Mouse (Mus musculus) hindbrain, embryonic 13.5 days (tissue): ENCODE data around the gene Ckap4. TPM values are rescaled to one million over a fixed set of nuclear protein-coding genes. Genes with fewer than 3 reads are reported as not detected.
"Not testable (repeated sequence)": the region's sequence is repeated elsewhere in the genome, so short reads cannot be mapped to it uniquely, and the experiment has no call there.

Experiments
- ATAC-seq: fragments of 200-750 bp; cut with Nextera tagmentation; 2 replicates; pipeline ENCODE4 v1.8.0; 2017; ENCODE audit warnings: moderate TSS enrichment; ENCODE audit not compliant: low FRiP score
- H3K27ac ChIP-seq: fragments of 300-500 bp; sonication (generic); 2 replicates; pipeline ENCODE4 v1.5.1; 2015; ENCODE audit warnings: inconsistent platforms, mild to moderate bottlenecking, moderate library complexity
- H3K27me3 ChIP-seq: fragments of 300-500 bp; sonication (generic); 2 replicates; pipeline ENCODE4 v1.6.1; 2015; ENCODE audit warnings: mild to moderate bottlenecking, inconsistent platforms
- H3K36me3 ChIP-seq: fragments of 300-500 bp; sonication (generic); 2 replicates; pipeline ENCODE4 v1.6.1; 2015; ENCODE audit warnings: mild to moderate bottlenecking, inconsistent platforms
- H3K4me1 ChIP-seq: fragments of 300-500 bp; sonication (generic); replicated peaks from 2 replicates; pipeline ENCODE4 v1.6.1; 2015; ENCODE audit warnings: inconsistent platforms
- H3K4me2 ChIP-seq: fragments of 300-500 bp; sonication (generic); 2 replicates; pipeline ENCODE4 v1.6.1; 2015; ENCODE audit warnings: inconsistent platforms, mild to moderate bottlenecking, moderate library complexity
- H3K4me3 ChIP-seq: fragments of 300-500 bp; sonication (generic); 2 replicates; pipeline ENCODE4 v1.5.1; 2015; ENCODE audit warnings: mild to moderate bottlenecking, inconsistent platforms
- H3K9ac ChIP-seq: fragments of 300-500 bp; sonication (generic); 2 replicates; pipeline ENCODE4 v1.6.1; 2015; ENCODE audit warnings: mild to moderate bottlenecking, inconsistent platforms
- H3K9me3 ChIP-seq: fragments of 300-500 bp; sonication (generic); 2 replicates; pipeline ENCODE4 v1.6.1; 2016; ENCODE audit warnings: inconsistent platforms
- WGBS: fragments of 180-500 bp; shearing (Covaris S2); methylation state at CpG from one replicate; pipeline ENCODE4 v1.1.7; 2015; 5-methylcytosine and 5-hydroxymethylcytosine counted together
- polyA plus RNA-seq: library from polyadenylated mRNA; unstranded; fragments of >200 nt; fragmentation: Nextera tagmentation; extraction: Ambion mirVana; gene quantifications from 2 replicates; pipeline ENCODE4 v1.2.1, GENCODE M21; 2015

The Ckap4 gene
- polyA plus RNA-seq, 1 experiment from 2014 or later = 56.4 TPM

DNA sequence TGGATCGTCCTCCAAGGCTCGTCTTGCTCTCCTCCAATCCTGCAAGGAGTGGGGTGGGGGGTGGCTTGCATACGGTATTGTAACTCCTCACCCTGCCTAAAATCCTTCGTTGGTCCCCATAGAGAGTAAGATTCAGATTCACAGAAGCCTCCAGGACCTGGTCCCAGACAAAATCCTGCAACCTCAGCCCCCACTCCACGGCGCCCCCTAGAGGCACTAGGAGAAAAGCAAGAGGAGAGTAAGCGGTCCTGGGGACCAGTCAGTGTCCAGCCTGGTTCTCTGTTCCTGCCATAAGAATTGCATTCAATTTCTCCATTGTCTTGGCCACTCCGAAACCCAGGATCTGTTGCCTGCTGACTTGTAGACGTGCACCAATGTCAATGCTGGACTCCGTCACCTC, 10.2 kb downstream of the Ckap4 start:
- Histone ChIP-seq H3K27ac (no peak overlapping the region), H3K36me3 (peaks cover 41% of the 10 kb centered on the region), H3K27me3 (no peaks in the 10 kb centered on the region), H3K9ac (no peak overlapping the region), H3K4me3 (no peak overlapping the region), H3K9me3 (no peaks in the 10 kb centered on the region), H3K4me2 (no peak overlapping the region), H3K4me1 (peaks cover 7% of the 10 kb centered on the region)
- ATAC-seq = no peak
- WGBS = 53% methylated on average over 10 of the region's 10 CpGs

DNA sequence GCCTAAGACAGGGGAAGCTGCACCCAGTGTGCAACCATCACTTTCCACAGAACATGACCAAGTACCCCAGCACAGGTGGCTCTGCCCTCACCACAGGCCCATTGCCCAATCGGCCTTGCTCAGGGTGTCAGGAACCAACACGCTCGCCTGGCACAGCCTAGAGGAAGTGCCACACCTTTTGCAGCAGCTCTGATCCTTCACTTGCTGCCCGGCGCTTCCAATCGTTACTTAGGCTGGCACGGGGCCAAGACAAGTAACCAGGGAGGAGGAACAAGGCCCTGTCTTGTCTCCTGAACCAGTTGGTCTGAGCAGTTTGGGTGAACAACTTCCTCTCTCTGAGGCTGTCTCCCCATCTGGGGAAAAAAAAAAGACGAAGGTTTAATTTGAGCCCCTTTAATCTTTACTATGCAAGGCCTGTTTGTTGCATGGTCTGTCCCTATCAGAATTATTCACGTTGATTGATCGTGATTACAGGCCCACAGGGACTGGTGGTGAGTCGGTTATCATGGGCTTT, 17.4 kb downstream of the Ckap4 start:
- WGBS = 63% methylated on average over 11 of the region's 11 CpGs
- no peak overlapping the region for H3K4me3 ChIP-seq
- peak; percentile 41; the same call in 1 of the 2 replicates for ATAC-seq
- H3K9me3 ChIP-seq = no peaks in the 10 kb centered on the region
- H3K4me1 ChIP-seq = no peaks in the 10 kb centered on the region; the same call in 1 of the 2 replicates
- H3K27me3 ChIP-seq = no peaks in the 10 kb centered on the region
- no peak overlapping the region for H3K27ac ChIP-seq
- no peaks in the 10 kb centered on the region for H3K36me3 ChIP-seq
- no peak overlapping the region for H3K4me2 ChIP-seq
- H3K9ac ChIP-seq = no peak overlapping the region

- not testable (repeated sequence) for H3K9me3 ChIP-seq, H3K27ac ChIP-seq, H3K9ac ChIP-seq, H3K4me3 ChIP-seq, H3K36me3 ChIP-seq, H3K27me3 ChIP-seq, H3K4me2 ChIP-seq, H3K4me1 ChIP-seq
- 69% methylated on average over 1 of the region's 1 CpGs for WGBS
- peak; percentile 44 for ATAC-seq
Measured at GRCm38 (mm10) chr10:84515980-84516379, 17.9 kb downstream of the Ckap4 start.

DNA sequence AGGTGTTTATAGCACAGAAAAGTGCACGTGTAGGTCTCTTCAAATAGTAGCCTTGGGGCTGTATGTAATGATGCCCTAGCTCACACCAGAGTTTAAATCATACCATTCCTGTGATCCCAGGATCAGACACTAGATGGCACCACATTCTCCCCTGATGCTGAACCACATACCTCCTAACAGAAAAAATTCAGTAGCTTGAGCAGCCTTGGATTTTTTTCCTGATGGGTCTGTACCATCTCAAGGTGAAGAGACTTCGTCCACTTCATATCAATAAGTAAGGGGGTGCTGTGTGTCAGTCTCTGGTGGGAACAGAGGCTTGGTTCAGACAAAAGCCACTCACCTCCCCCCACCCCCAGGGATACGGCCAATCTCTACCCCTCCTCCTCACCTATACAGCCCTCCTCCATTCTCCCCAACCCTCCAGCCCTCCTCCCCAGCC, 18.3 kb downstream of the Ckap4 start:
- 27% methylated on average over 3 of the region's 3 CpGs for WGBS
- peak; percentile 73 for ATAC-seq
- no peaks in the 10 kb centered on the region; the same call in 1 of the 2 replicates for H3K4me1 ChIP-seq
- no peaks in the 10 kb centered on the region for H3K27me3 ChIP-seq
- H3K9ac ChIP-seq = no peak overlapping the region
- no peak overlapping the region for H3K4me2 ChIP-seq
- H3K9me3 ChIP-seq = no peaks in the 10 kb centered on the region
- H3K4me3 ChIP-seq = no peak overlapping the region
- no peaks in the 10 kb centered on the region for H3K36me3 ChIP-seq
- H3K27ac ChIP-seq = no peak overlapping the region

GRCm38 (mm10) chr10:84514038-84514578, 19.8 kb downstream of the Ckap4 start:
- Histone ChIP-seq H3K27ac (no peak overlapping the region), H3K36me3 (no peaks in the 10 kb centered on the region), H3K4me1 (no peaks in the 10 kb centered on the region; the same call in 1 of the 2 replicates), H3K4me2 (no peak overlapping the region), H3K4me3 (no peak overlapping the region), H3K27me3 (no peaks in the 10 kb centered on the region), H3K9ac (no peak overlapping the region), H3K9me3 (no peaks in the 10 kb centered on the region)
- 39% methylated on average over 5 of the region's 5 CpGs for WGBS
- ATAC-seq = no peak

- Histone ChIP-seq H3K27me3 (no peaks in the 10 kb centered on the region), H3K9ac (no peak overlapping the region), H3K4me2 (no peak overlapping the region), H3K4me1 (no peaks in the 10 kb centered on the region; the same call in 1 of the 2 replicates), H3K27ac (no peak overlapping the region), H3K4me3 (no peak overlapping the region), H3K9me3 (no peaks in the 10 kb centered on the region), H3K36me3 (no peaks in the 10 kb centered on the region)
- ATAC-seq = no peak
Measured at GRCm38 (mm10) chr10:84512766-84513165, 21.1 kb downstream of the Ckap4 start.

- WGBS = 97% methylated on average over 1 of the region's 1 CpGs
- H3K4me3 ChIP-seq = no peak overlapping the region
- no peaks in the 10 kb centered on the region for H3K36me3 ChIP-seq
Measured at GRCm38 (mm10) chr10:84508603-84509002, 25.3 kb downstream of the Ckap4 start.

DNA sequence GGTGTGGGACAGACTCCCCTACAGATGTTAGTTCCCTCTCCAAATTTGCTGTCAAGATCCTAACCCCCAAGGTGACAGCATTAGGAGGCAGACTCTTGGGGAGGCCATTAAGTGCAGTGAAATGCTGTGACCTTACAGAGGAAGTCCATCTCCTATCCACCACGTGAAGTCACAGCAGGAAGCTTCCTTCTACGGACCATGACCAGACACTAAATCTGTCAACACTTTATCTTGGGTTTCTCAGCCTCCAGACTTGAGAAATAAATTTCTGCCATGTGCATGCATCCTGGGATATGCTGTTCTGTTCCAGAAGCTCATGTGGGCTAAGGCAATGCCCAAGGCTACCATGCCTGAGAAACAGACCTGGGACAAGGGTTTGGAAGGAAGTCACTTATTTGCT, 35.0 kb downstream of the Ckap4 start:
- WGBS = 57% methylated on average over 2 of the region's 2 CpGs

More at GRCm38 (mm10) chr10:84508603-84509002, 25.3 kb downstream of the Ckap4 start:
- Histone ChIP-seq H3K4me2 (no peak overlapping the region), H3K27ac (no peak overlapping the region), H3K9ac (no peak overlapping the region), H3K9me3 (no peaks in the 10 kb centered on the region), H3K27me3 (no peaks in the 10 kb centered on the region), H3K4me1 (no peaks in the 10 kb centered on the region)
- no peak for ATAC-seq

DNA sequence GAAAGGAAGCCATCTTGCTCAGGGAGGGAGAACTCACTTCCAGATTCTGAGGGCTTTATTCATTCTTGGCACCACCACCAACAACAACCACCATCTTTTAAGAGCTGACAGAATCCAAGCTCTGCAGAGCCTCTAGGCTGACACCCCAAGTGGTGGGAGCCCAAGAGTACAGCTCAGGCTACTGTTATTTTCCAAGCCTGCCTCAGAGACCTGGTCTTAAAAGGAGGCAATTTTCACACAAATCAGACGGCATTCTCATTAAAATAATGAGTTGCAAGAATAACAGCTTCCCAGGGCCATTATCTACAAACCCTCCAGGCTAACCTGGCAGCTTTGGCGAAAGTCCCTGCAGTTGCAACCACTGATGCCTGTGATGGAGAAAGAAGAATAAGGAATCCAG, 37.1 kb downstream of the Ckap4 start:
- no peaks in the 10 kb centered on the region for H3K27me3 ChIP-seq
- no peaks in the 10 kb centered on the region for H3K36me3 ChIP-seq
- no peaks in the 10 kb centered on the region for H3K9me3 ChIP-seq
- H3K27ac ChIP-seq = no peak overlapping the region
- H3K9ac ChIP-seq = no peak overlapping the region
- 0 out of 2 replicates have a peak, but pooled peaks cover 3% of the 10 kb centered on the region for H3K4me1 ChIP-seq
- H3K4me3 ChIP-seq = no peak overlapping the region
- no peak for ATAC-seq
- WGBS = 58% methylated on average over 2 of the region's 2 CpGs
- no peak overlapping the region for H3K4me2 ChIP-seq

More for the DNA sequence above, 35.0 kb downstream of the Ckap4 start:
- H3K9me3 ChIP-seq = no peaks in the 10 kb centered on the region
- ATAC-seq = no peak
- H3K27me3 ChIP-seq = no peaks in the 10 kb centered on the region
- H3K4me3 ChIP-seq = no peak overlapping the region
- H3K27ac ChIP-seq = no peak overlapping the region
- no peaks in the 10 kb centered on the region for H3K36me3 ChIP-seq
- H3K4me2 ChIP-seq = no peak overlapping the region
- H3K4me1 ChIP-seq = 0 out of 2 replicates have a peak, but pooled peaks cover 3% of the 10 kb centered on the region
- no peak overlapping the region for H3K9ac ChIP-seq

GRCm38 (mm10) chr10:84494432-84494831, 39.4 kb downstream of the Ckap4 start:
- no peak overlapping the region for H3K4me2 ChIP-seq
- no peak for ATAC-seq
- no peaks in the 10 kb centered on the region for H3K36me3 ChIP-seq
- H3K27me3 ChIP-seq = no peaks in the 10 kb centered on the region
- WGBS = 94% methylated on average over 7 of the region's 7 CpGs
- 0 out of 2 replicates have a peak, but pooled peaks cover 3% of the 10 kb centered on the region for H3K4me1 ChIP-seq
- H3K4me3 ChIP-seq = no peak overlapping the region
- no peak overlapping the region for H3K9ac ChIP-seq
- H3K9me3 ChIP-seq = no peaks in the 10 kb centered on the region
- no peak overlapping the region for H3K27ac ChIP-seq

GRCm38 (mm10) chr10:84490115-84490514, 43.7 kb downstream of the Ckap4 start:
- Histone ChIP-seq H3K27ac (no peak overlapping the region), H3K9me3 (no peaks in the 10 kb centered on the region; the same call in 1 of the 2 replicates), H3K4me2 (no peak overlapping the region), H3K27me3 (no peaks in the 10 kb centered on the region), H3K4me3 (no peak overlapping the region), H3K9ac (no peak overlapping the region), H3K4me1 (no peaks in the 10 kb centered on the region), H3K36me3 (no peaks in the 10 kb centered on the region)
- ATAC-seq = no peak
- WGBS = 84% methylated on average over 5 of the region's 5 CpGs

- no peak overlapping the region for H3K27ac ChIP-seq
- 37% methylated on average over 6 of the region's 6 CpGs for WGBS
Measured at GRCm38 (mm10) chr10:84488315-84488714, 45.5 kb downstream of the Ckap4 start.

DNA sequence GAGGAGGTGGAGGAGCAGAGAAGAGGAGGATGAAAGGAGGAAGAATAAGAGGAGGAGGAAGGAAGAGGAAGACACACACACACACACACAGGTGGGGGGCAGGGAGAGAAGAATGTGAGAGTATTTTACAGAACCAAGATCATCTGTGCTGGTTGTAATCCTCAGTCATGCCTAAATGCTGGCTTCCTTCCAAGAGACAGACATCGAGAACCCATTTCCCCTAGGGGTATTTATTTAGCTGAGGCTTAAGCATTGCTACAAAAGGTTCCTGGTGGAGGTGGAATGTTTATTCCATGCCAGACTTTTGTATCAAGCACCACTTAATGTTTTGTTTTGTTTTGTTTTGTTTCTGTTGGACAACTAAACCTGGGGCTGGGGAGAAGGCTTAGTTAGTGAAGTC, 49.2 kb downstream of the Ckap4 start:
- Histone ChIP-seq H3K27ac (no peak overlapping the region), H3K27me3 (no peaks in the 10 kb centered on the region), H3K4me3 (no peak overlapping the region), H3K9ac (no peak overlapping the region), H3K9me3 (no peaks in the 10 kb centered on the region; the same call in 1 of the 2 replicates), H3K4me2 (no peak overlapping the region), H3K4me1 (peaks cover 6% of the 10 kb centered on the region), H3K36me3 (no peaks in the 10 kb centered on the region)
- ATAC-seq = no peak
- 44% methylated on average over 1 of the region's 1 CpGs for WGBS

More at GRCm38 (mm10) chr10:84488315-84488714, 45.5 kb downstream of the Ckap4 start:
- Histone ChIP-seq H3K4me2 (no peak overlapping the region), H3K4me3 (no peak overlapping the region), H3K9ac (no peak overlapping the region), H3K27me3 (no peaks in the 10 kb centered on the region), H3K36me3 (no peaks in the 10 kb centered on the region), H3K9me3 (no peaks in the 10 kb centered on the region; the same call in 1 of the 2 replicates), H3K4me1 (no peaks in the 10 kb centered on the region)
- ATAC-seq = no peak
